Mouse (Mus musculus): ENCODE data around the gene Poc5.

Gene Poc5

DNA sequence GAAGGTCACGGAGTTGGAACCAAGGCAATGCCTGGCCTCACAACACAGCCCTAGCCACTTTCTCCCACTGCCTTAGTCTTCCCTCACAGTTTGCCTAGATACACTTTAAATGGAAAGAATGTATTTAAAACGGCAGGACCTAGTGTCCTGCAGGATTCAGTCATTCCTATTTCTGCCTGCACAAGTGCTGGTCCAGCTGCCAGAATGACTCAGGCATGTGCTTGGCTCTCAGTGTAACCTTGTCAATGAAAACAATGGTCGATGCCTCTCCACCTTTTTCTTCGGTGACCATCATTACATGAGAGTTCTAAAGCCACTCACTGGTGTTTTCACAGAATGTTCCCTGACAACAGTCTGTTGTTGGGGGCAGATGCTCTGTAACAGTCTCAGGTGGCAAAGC, 30.4 kb downstream of the Poc5 start:
- TF ChIP-seq GATA4 (IDR thresholded peaks at IDR 0.05; ENCODE audit: insufficient replicate concordance, low read length), result no peak

DNA sequence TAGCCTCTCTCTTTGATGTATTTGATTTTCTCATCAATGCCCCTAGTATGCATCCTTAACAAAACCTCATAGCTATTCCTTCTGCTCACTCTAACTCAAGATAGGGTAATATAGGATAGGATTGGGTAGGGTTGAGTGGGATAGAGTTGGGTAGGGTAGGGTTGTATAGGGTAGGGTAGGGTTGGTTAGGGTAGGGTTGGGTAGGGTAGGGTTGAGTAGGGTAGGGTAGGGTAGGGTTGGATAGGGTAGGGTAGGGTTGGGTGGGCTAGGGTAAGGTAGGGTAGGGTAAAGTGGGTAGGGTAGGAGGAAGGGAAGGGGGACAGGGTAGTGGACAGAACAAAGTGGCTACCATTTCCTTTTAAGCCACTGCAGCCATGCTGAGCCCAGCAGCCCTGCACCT, 33.1 kb downstream of the Poc5 start:
- TF ChIP-seq GATA4 (IDR thresholded peaks at IDR 0.05; ENCODE audit: insufficient replicate concordance, low read length), result no peak

DNA sequence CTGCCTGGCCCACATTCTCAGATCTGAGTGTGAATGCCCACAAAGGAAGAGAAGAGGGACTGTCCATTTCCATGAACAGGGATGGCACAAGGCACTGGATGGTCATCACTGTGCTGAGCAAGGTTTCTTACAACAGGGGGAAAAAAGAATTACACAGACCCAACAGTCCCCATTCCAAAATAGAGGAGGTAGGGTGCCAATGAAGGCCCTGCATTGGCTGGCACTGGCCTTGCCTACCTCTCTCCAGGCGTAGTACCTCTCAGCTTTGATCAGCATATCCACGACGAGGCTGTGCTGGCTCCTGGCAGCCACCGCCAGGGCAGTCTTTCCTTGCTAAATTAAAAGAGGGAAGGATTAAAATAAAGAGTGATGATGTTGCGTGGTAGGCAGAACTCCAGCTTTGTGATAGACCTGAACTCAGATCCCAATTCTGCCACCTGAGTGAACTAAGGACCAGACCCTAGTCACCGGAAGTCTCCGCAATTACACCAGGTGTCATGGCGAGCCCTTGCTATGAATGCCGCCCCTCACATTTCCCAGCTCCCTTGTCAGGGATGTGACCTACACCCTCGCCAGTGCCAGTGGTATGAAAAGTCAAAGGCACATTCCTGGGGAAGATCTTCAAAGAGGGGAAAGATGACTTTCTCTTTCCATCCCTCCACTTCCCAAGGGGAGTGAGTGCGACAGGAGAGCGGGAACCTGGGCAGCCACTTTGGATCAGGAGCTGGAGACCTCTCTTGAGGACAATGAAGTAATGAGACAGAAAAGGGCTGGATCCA, 36.6 kb downstream of the Poc5 start:
- no peak for TF ChIP-seq GATA4 (IDR thresholded peaks at IDR 0.05; ENCODE audit: insufficient replicate concordance, low read length)

DNA sequence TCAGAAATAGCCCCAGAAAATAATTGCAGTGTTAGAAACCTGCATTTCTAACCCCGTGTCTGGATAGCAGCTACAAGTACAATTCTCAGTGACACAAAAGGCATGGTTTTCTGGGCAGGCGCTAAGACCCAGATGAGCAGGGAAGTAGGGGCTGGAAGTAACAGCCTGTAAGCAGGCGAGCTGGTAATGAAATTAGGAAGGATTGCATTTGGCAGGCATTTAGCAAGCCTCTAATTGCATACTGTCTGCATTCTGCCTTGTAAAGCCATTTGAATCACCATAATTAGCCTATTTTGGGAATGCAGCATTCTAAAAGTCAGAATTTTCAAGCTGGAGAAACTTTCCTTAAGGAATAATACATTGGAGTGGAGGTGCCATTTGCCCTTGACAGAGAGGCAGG, 38.0 kb downstream of the Poc5 start:
- TF ChIP-seq GATA4 (IDR thresholded peaks at IDR 0.05; ENCODE audit: insufficient replicate concordance, low read length), result no peak

DNA sequence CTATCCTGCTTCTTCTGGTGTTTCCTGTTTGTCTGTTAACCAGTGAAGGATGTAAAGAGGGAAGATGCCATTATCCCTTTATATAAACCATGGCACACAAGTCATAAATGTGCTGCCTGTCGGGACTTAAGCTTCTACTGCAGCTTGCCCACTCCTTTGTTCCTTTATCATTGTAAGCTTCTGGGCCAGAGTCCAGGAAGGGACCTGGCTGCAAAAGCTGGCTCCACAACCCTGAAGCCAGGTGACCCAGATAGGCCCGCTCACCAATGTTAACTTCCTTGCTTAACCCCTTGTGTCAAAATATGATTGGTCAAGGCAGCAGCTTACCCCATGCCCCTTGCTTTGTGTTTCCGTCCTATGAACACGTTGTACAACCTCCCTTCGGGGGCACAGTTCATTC, 40.4 kb downstream of the Poc5 start:
- no peak for TF ChIP-seq GATA4 (IDR thresholded peaks at IDR 0.05; ENCODE audit: insufficient replicate concordance, low read length)

DNA sequence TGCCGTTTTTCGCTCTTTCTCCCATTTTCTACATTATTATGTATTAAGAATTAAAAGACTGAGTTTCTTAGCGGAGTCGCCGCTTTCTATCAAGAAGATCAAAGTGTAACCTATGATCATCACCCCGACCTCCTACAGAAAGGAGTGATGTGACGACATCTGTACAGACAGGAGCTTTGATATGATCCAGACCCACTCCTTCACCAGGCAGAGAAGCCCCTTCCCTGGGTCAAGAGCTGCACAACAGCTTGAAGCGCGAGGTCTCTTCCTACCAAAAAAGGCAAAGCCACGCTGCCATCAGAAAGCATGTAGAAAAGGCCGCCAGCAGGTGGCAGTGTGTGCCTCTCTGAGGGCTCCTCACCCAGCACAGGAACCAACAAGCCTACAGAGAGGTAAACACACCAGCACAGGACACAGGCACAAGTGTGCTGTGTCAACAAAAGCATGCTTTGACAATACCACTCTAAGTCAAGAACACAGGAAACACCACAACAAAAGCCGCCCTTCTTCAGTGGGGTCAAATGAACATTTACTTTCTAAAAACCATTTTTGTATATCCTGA, 43.6 kb downstream of the Poc5 start:
- no peak for TF ChIP-seq GATA4 (IDR thresholded peaks at IDR 0.05; ENCODE audit: insufficient replicate concordance, low read length)

DNA sequence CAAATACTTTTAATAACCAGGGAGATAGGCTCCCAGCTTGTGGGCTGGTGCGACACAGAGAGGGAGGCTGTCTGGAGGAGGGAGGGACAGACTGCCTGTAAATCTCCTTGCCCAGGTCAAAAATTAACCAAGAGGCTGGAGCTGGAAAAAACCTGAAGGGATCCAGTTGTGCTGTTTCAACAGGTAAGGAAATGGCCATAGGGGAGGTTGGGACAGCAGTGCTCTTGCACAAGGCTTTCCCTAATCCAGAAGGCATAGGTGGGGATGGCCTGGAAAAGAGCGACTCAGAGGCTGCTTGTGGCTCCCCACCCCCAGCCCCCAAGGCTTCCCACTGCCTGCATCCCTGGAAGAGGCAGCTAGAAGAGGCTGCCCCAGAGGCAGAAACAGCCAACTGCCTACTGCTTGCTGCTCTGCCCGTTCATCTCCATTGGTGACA, 44.3 kb downstream of the Poc5 start:
- no peak for TF ChIP-seq GATA4 (IDR thresholded peaks at IDR 0.05; ENCODE audit: insufficient replicate concordance, low read length)

DNA sequence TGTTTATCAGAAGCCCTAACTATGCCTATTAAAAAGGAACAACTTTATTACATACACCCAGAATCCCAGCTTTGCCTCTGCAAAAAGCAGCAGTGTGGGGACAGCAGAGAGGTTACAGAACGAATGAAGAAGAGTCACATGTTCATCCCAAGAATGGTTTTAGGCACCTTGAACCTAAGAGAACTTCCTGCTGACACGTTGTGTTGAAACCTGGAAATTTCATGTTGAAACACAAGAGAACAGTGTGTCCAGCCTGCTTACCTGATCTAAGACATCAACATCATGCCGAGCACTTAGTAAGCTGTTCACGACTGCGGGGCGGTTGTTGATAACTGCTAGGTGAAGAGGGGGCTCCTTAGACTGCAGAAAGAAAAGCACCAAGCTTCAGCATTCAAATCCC, 44.9 kb downstream of the Poc5 start:
- no peak for TF ChIP-seq GATA4 (IDR thresholded peaks at IDR 0.05; ENCODE audit: insufficient replicate concordance, low read length)

DNA sequence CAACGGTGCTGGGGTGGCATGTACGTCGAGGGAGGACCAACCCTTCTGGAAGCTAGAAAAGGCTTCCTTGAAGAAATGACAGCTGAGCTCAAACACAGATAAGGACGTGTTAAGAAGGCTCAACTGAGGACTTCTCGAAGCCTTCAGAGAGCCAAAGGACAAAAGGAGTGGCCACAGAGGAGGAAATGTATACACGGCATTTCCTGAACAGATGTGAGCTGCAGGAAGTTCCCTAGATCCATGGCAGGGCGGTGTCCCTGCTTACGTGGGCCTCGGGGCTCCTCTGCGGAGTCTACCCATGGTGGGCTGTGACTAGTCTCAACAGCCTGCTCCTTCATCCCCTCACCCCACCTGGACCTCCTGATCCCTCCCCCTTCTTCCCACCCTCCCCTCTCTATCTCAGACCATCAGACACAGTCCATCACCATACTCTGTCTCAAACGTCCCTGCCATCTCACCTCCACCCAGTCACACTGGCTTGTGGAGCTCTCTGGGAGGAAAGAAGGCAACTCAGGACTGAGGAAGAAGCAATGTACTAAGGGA, 45.6 kb downstream of the Poc5 start:
- no peak for TF ChIP-seq GATA4 (IDR thresholded peaks at IDR 0.05; ENCODE audit: insufficient replicate concordance, low read length)

DNA sequence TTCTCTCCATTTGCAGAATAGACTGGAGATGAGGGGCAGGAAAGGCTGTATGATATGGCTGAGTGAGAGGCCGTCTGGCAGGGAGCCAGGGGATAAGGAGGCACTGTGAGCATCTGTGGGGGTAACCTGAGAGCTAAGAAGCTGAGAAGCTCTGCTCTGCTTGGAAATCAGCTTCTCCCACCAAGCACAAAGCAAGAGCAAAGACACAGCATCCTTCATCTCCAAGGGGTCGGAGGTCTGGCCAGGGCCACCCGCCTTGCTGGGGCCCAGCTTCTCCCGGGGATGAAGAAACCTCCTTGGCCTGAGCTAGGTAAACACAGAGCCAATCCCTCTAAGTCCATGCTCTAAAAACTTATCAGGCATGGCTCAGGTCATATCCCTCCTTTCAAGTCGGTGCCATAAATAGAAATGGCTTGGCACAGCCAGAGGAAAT, 46.8 kb downstream of the Poc5 start:
- TF ChIP-seq GATA4 (IDR thresholded peaks at IDR 0.05; ENCODE audit: insufficient replicate concordance, low read length), result no peak

DNA sequence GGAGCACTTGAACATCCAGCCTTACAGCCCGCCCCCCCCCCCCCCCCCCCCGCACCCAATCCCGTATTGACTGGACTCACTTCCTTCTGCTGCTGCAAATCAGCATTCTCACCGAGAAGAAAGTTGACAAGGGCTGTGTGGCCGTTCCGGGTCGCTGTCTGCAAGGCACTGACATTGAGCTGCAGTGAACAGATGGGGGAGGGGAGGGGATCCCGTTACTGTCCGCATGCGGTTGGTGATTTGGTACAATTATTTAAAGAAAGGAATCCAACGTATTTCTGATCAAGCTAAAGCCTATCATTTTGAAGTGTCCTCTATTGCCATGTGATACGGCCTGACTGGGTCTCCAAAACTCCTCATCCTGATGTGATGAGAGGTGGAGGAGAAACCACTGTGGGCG, 47.7 kb downstream of the Poc5 start:
- TF ChIP-seq GATA4 (IDR thresholded peaks at IDR 0.05; ENCODE audit: insufficient replicate concordance, low read length), result no peak

DNA sequence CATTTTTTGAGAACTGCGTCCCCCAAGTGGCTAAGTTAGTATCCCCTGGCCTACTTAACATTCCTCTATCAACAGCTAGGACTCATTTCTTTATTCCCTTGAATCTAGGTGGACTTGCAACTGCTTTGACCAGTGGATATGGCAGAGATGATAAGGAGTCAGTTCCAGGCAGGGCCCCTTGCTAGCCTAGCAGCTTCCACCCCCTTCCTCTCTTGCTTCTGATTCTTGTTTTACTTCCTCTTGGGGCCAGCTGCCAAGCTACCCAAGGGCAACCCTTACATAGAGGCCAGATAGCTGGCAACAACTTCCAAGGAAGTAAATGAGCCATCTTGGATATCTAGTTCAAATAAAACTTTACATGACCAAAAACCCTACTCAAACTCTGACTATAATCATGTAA, 48.8 kb downstream of the Poc5 start:
- TF ChIP-seq GATA4 (IDR thresholded peaks at IDR 0.05; ENCODE audit: insufficient replicate concordance, low read length), result no peak

DNA sequence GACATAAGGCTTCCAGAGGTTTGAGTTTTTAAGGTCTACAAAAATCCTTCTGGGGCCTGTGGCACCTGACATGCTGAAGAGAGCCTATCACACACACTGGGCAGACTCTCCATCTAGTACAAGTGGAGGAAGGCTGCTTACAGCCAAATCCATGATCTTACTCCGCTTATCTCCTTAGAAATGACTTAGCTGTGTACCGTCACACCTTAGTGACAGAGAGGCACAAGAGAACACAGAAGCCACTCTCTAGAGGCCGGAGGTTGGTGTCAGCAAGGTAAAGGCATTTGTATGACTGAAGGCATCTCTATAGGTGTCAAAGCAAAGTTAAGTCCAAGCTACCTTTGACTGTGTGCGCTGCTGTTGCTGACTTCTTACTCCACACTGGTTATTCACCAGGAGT, 52.3 kb downstream of the Poc5 start:
- no peak for TF ChIP-seq GATA4 (IDR thresholded peaks at IDR 0.05; ENCODE audit: insufficient replicate concordance, low read length)

DNA sequence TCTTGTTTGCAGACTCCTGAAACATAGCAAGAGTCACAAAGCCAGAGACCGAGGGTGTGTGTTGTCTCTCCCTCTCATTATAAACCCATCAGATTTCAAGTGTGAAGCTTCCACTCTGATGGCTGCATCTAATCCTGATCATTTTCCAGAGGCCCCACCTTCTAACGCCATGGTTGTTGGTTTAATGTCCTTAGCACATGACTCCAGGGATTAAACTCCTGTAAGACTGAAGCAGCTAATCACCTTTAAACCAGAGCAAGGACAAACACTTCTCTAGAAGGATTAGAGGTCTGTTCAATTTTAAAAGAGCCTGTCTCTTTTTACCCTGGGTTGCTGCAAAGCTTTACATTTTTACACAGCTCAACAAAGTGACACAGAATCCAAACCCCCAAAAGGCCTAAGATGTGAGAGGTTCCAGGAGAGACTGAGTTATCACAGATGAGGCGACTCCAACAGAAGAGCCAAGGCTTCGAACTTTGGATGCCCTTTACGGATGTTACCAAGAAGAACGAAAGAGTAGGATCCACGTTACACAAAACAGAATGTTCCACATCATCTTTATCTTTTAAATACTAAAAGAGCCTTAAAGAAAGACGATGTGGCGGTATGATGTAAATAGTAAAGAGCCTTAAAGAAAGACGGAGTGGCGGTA, 62.2 kb downstream of the Poc5 start:
- no peak for TF ChIP-seq GATA4 (IDR thresholded peaks at IDR 0.05; ENCODE audit: insufficient replicate concordance, low read length)

DNA sequence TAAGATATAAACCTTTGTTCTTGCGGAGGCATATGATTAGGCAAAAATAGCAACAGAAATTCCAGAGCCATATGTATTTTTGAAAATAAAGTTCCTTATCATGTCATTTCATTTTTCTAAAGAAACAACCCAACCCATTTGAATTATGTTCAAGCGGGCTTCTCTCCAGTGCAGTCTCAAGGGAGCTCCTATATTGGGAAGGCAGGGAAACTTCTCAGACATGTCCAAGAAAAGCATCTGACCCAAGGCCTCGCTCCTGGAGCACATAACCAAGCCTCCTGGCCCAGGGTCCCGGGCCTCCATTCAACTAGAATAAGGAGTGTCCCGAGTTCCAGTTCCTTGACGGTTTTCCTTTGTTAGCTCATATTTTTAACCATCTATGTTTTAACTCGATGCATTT, 62.8 kb downstream of the Poc5 start:
- no peak for TF ChIP-seq GATA4 (IDR thresholded peaks at IDR 0.05; ENCODE audit: insufficient replicate concordance, low read length)
